Mouse (Mus musculus): Measurements from ENCODE around the gene Scap. TPM values are rescaled to one million over a fixed set of nuclear protein-coding genes. Genes with fewer than 3 reads are reported as not detected.
A peak's percentile ranks its signal among the peaks of the same experiment; 100 is the strongest.
"Not testable (repeated sequence)": the region's sequence is repeated elsewhere in the genome, so short reads cannot be mapped to it uniquely, and the experiment has no call there.

Scap gene
- polyA plus RNA-seq, 1 experiment from 2014 or later = 42.0 TPM

DNA sequence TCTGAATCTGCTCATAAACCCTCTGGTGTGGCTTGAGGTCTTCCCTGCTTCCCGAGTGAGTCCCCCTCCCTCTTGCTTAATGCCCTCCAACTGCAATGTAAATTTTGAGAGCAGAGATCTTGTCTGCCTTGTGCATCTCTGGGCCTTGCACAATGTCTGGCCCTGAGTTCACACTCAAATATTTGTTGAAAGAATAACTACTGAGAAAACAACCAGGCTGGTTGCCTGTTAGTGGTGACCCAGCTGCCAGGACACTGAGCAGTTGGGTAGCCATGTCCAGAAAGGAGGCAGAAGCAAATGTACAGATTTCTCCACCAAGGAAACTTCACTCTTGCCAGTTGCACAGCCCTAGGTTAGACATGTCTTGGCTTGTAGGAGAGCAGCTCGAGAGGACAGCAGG is 25.3 kb downstream of the Scap start:
- H3K27ac ChIP-seq = no peak overlapping the region
- no peak for ATAC-seq (ENCODE audit: insufficient number of reproducible peaks, insufficient read depth, low FRiP score, low TSS enrichment, low read depth)
- no peak overlapping the region for H3K4me2 ChIP-seq
- 74% methylated on average over 2 of the region's 2 CpGs for WGBS
- H3K9ac ChIP-seq (replicated peaks) = no peak overlapping the region
- no peak overlapping the region for H3K4me3 ChIP-seq (replicated peaks)
- H3K27me3 ChIP-seq = no peaks in the 10 kb centered on the region
- no peaks in the 10 kb centered on the region for H3K4me1 ChIP-seq (replicated peaks)
- no peaks in the 10 kb centered on the region for H3K9me3 ChIP-seq
- peaks cover 37% of the 10 kb centered on the region for H3K36me3 ChIP-seq

- Histone ChIP-seq H3K4me3 (replicated peaks) (no peak overlapping the region), H3K4me1 (replicated peaks) (no peaks in the 10 kb centered on the region), H3K27ac (no peak overlapping the region), H3K9me3 (no peaks in the 10 kb centered on the region), H3K4me2 (no peak overlapping the region), H3K27me3 (no peaks in the 10 kb centered on the region), H3K36me3 (peaks cover 37% of the 10 kb centered on the region), H3K9ac (replicated peaks) (no peak overlapping the region)
- 85% methylated on average over 12 of the region's 12 CpGs for WGBS
- no peak for ATAC-seq (ENCODE audit: insufficient number of reproducible peaks, insufficient read depth, low FRiP score, low TSS enrichment, low read depth)
Measured at GRCm38 (mm10) chr9:110361299-110361698, 28.2 kb downstream of the Scap start.

DNA sequence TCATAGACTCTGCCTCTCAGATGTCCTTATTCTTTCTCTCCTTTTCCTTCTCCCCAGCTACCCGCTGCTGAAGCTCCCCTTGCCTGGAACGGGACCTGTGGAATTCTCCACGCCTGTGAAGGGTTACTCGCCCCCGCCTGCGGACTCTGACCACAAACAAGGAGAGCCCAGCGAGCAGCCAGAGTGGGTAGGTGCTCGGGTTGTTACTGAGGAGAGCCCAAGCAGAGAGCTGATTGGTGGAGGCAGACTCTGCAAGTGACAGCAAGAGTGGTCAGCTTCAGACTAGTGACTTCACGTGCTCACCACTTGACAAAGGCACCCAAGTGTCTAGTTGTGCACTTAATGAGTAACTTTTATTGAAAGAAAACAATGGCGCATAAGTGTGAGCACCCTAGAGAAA is 29.2 kb downstream of the Scap start:
- no peak overlapping the region for H3K9ac ChIP-seq (replicated peaks)
- no peaks in the 10 kb centered on the region for H3K9me3 ChIP-seq
- H3K27ac ChIP-seq = no peak overlapping the region
- H3K36me3 ChIP-seq = peaks cover 35% of the 10 kb centered on the region
- WGBS = 82% methylated on average over 10 of the region's 10 CpGs
- H3K4me3 ChIP-seq (replicated peaks) = no peak overlapping the region
- ATAC-seq (ENCODE audit: insufficient number of reproducible peaks, insufficient read depth, low FRiP score, low TSS enrichment, low read depth) = no peak
- no peaks in the 10 kb centered on the region for H3K27me3 ChIP-seq
- no peak overlapping the region for H3K4me2 ChIP-seq
- no peaks in the 10 kb centered on the region for H3K4me1 ChIP-seq (replicated peaks)

GRCm38 (mm10) chr9:110366746-110367145 is 33.7 kb downstream of the Scap start:
- peaks cover 39% of the 10 kb centered on the region for H3K36me3 ChIP-seq
- no peaks in the 10 kb centered on the region for H3K27me3 ChIP-seq
- no peaks in the 10 kb centered on the region for H3K9me3 ChIP-seq
- H3K4me1 ChIP-seq (replicated peaks) = no peaks in the 10 kb centered on the region
- no peak overlapping the region for H3K27ac ChIP-seq
- WGBS = 82% methylated on average over 5 of the region's 5 CpGs
- no peak overlapping the region for H3K9ac ChIP-seq (replicated peaks)
- ATAC-seq (ENCODE audit: insufficient number of reproducible peaks, insufficient read depth, low FRiP score, low TSS enrichment, low read depth) = no peak
- H3K4me2 ChIP-seq = no peak overlapping the region
- H3K4me3 ChIP-seq (replicated peaks) = no peak overlapping the region

DNA sequence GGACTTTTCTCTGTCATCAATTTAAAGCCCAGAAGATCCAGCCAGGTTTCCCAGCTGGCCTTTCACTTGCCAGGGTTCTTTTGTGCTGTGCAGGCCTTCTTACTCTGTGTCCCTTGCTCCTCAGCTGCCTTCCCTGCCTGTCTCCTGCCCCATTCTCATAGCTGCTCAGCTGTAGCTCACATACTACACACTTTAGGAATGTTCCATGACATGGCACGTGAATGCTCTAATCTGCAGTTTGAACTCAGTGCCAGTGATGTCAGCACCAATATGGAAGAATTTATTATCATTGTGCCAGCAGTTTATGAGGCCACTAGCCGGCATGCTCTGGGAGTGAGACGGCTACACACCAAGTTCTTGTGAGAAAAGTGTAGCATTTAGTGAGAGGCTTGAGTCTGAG is 36.8 kb downstream of the Scap start:
- ATAC-seq (ENCODE audit: insufficient number of reproducible peaks, insufficient read depth, low FRiP score, low TSS enrichment, low read depth) = no peak
- Histone ChIP-seq H3K9me3 (no peaks in the 10 kb centered on the region), H3K27ac (no peak overlapping the region), H3K4me3 (replicated peaks) (no peak overlapping the region), H3K36me3 (peaks cover 44% of the 10 kb centered on the region), H3K4me1 (replicated peaks) (no peaks in the 10 kb centered on the region), H3K27me3 (no peaks in the 10 kb centered on the region), H3K9ac (replicated peaks) (no peak overlapping the region), H3K4me2 (no peak overlapping the region)
- WGBS = 76% methylated on average over 3 of the region's 3 CpGs

DNA sequence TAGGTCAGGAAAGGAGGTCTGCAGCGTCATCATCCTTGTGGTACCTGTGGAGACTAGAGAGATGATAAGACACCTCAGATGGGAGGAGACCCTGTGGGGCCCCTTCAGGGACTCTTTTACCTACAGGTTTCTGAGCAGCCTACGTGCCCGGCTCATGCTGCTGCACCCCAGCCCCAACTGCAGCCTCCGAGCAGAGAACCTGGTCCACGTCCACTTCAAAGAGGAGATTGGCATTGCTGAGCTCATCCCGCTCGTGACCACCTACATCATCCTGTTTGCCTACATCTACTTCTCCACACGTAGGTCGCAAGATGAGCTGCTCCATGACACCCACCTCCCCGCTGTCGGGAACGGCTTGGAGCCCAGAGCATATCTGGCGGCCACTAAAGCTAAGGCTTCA is 40.8 kb downstream of the Scap start:
- ATAC-seq (ENCODE audit: insufficient number of reproducible peaks, insufficient read depth, low FRiP score, low TSS enrichment, low read depth) = no peak
- H3K27ac ChIP-seq = no peak overlapping the region
- H3K4me2 ChIP-seq = no peak overlapping the region
- peaks cover 70% of the 10 kb centered on the region for H3K36me3 ChIP-seq
- no peaks in the 10 kb centered on the region for H3K27me3 ChIP-seq
- WGBS = 93% methylated on average over 13 of the region's 13 CpGs
- H3K9ac ChIP-seq (replicated peaks) = no peak overlapping the region
- H3K9me3 ChIP-seq = no peaks in the 10 kb centered on the region
- no peak overlapping the region for H3K4me3 ChIP-seq (replicated peaks)
- H3K4me1 ChIP-seq (replicated peaks) = no peaks in the 10 kb centered on the region

DNA sequence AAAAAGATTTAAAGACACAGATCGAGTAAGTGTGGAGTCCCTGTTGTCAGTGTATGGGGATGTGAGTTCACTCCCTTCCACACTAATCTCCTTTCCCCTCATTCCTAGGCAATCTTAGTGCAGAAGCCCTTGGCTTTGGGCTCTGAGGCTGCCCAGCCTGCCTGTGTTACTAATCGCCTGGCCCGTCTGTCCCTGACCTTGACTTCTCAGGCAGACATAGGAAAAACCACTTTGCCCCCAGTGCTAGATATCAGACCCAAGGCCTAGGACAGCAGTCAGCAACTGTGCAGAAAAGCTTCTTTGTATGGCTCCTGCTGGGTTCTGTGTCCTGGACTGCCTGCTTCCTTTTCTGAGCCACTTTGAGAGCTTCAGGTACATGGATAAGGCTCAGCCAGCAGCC is 42.6 kb downstream of the Scap start:
- H3K9ac ChIP-seq (replicated peaks) = no peak overlapping the region
- H3K9me3 ChIP-seq = no peaks in the 10 kb centered on the region
- no peak overlapping the region for H3K27ac ChIP-seq
- ATAC-seq (ENCODE audit: insufficient number of reproducible peaks, insufficient read depth, low FRiP score, low TSS enrichment, low read depth) = no peak
- H3K36me3 ChIP-seq = peaks cover 83% of the 10 kb centered on the region
- H3K27me3 ChIP-seq = no peaks in the 10 kb centered on the region
- 89% methylated on average over 3 of the region's 3 CpGs for WGBS
- H3K4me2 ChIP-seq = no peak overlapping the region
- no peak overlapping the region for H3K4me3 ChIP-seq (replicated peaks)
- H3K4me1 ChIP-seq (replicated peaks) = 0 out of 2 replicates have a peak, but pooled peaks cover 3% of the 10 kb centered on the region

GRCm38 (mm10) chr9:110377655-110378054 is 44.6 kb downstream of the Scap start:
- H3K4me2 ChIP-seq; H3K27me3 ChIP-seq; H3K27ac ChIP-seq; H3K9ac ChIP-seq (replicated peaks); ATAC-seq (ENCODE audit: insufficient number of reproducible peaks, insufficient read depth, low FRiP score, low TSS enrichment, low read depth); H3K4me1 ChIP-seq (replicated peaks); H3K9me3 ChIP-seq; H3K4me3 ChIP-seq (replicated peaks): not testable (repeated sequence)
- 90% methylated on average over 13 of the region's 15 CpGs for WGBS
- H3K36me3 ChIP-seq = peaks cover 92% of the 10 kb centered on the region

DNA sequence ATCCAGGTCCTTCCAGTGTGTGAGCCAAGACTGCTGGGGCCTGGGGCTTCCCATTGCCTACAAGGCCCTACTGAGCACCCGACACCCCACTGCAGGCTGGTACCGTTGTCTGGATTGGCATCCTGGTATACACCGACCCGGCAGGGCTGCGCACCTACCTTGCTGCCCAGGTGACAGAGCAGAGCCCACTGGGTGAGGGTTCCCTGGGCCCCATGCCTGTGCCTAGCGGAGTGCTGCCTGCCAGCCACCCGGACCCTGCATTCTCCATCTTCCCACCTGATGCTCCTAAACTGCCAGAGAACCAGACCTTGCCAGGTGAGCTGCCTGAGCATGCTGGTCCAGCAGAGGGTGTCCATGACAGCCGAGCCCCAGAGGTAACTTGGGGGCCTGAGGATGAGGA is 46.3 kb downstream of the Scap start:
- Histone ChIP-seq H3K4me1 (replicated peaks) (0 out of 2 replicates have a peak, but pooled peaks cover 5% of the 10 kb centered on the region), H3K4me3 (replicated peaks) (no peak overlapping the region), H3K9me3 (no peaks in the 10 kb centered on the region), H3K4me2 (no peak overlapping the region), H3K36me3 (peaks cover 92% of the 10 kb centered on the region), H3K27ac (no peak overlapping the region), H3K9ac (replicated peaks) (no peak overlapping the region), H3K27me3 (no peaks in the 10 kb centered on the region)
- 93% methylated on average over 8 of the region's 8 CpGs for WGBS
- ATAC-seq (ENCODE audit: insufficient number of reproducible peaks, insufficient read depth, low FRiP score, low TSS enrichment, low read depth) = no peak

GRCm38 (mm10) chr9:110380662-110381061 is 47.6 kb downstream of the Scap start:
- ATAC-seq (ENCODE audit: insufficient number of reproducible peaks, insufficient read depth, low FRiP score, low TSS enrichment, low read depth) = no peak
- no peaks in the 10 kb centered on the region for H3K27me3 ChIP-seq
- H3K4me1 ChIP-seq (replicated peaks) = 0 out of 2 replicates have a peak, but pooled peaks cover 5% of the 10 kb centered on the region
- H3K9ac ChIP-seq (replicated peaks) = no peak overlapping the region; the same call in 1 of the 2 replicates
- H3K4me2 ChIP-seq = peak overlapping the region; percentile 34
- H3K4me3 ChIP-seq (replicated peaks) = no peak overlapping the region
- H3K36me3 ChIP-seq = peaks cover 96% of the 10 kb centered on the region
- H3K9me3 ChIP-seq = no peaks in the 10 kb centered on the region
- 39% methylated on average over 21 of the region's 21 CpGs for WGBS
- no peak overlapping the region for H3K27ac ChIP-seq

DNA sequence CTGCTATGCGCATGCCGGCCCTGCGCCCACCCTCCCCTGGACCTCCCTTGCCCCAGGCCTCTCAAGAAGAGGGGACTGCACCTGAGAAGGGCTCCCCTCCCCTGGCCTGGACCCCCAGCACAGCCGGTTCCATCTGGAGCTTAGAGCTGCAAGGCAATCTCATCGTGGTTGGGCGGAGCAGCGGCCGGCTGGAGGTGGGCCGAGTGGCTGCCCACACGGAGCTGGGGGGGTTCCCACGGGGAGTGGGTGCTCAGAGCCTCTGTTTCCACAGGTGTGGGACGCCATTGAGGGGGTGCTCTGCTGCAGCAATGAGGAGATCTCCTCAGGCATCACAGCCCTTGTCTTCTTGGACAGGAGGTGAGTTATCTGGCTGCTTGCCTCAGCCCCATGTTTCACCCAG is 48.2 kb downstream of the Scap start:
- Histone ChIP-seq H3K4me2 (no peak overlapping the region; the same call in 1 of the 2 replicates), H3K4me3 (replicated peaks) (no peak overlapping the region), H3K27me3 (no peaks in the 10 kb centered on the region), H3K4me1 (replicated peaks) (0 out of 2 replicates have a peak, but pooled peaks cover 5% of the 10 kb centered on the region), H3K36me3 (peaks cover 96% of the 10 kb centered on the region), H3K9ac (replicated peaks) (no peak overlapping the region), H3K27ac (no peak overlapping the region), H3K9me3 (no peaks in the 10 kb centered on the region)
- ATAC-seq (ENCODE audit: insufficient number of reproducible peaks, insufficient read depth, low FRiP score, low TSS enrichment, low read depth) = no peak
- 82% methylated on average over 12 of the region's 12 CpGs for whole genome bisulfite sequencing

DNA sequence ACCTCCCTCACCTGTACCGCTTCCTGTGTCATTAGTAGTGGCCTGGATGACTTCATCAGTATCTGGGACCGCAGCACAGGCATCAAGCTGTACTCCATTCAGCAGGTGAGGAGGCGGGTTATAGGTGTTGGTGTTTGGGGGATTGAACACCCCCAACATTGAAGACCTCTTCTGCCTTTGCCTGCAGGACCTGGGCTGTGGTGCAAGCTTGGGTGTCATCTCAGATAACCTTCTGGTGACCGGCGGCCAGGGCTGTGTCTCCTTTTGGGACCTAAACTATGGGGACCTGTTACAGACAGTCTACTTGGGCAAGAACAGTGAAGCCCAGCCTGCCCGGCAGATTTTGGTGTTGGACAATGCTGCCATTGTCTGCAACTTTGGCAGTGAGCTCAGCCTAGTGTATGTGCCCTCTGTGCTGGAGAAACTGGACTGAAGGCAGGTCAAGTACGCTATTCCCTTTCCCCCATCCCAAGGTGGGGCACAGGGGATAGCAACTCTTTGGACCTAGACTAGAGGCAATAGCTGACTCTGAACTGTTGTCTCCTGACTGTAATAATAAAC is 51.4 kb downstream of the Scap start:
- Histone ChIP-seq H3K4me1 (replicated peaks) (0 out of 2 replicates have a peak, but pooled peaks cover 5% of the 10 kb centered on the region), H3K36me3 (peaks cover 96% of the 10 kb centered on the region)

More for the DNA sequence above, 51.4 kb downstream of the Scap start:
- no peak for ATAC-seq (ENCODE audit: insufficient number of reproducible peaks, insufficient read depth, low FRiP score, low TSS enrichment, low read depth)
- no peak overlapping the region for H3K27ac ChIP-seq
- H3K27me3 ChIP-seq = no peaks in the 10 kb centered on the region
- no peak overlapping the region for H3K4me2 ChIP-seq
- no peaks in the 10 kb centered on the region for H3K9me3 ChIP-seq
- H3K9ac ChIP-seq (replicated peaks) = no peak overlapping the region
- WGBS = 87% methylated on average over 7 of the region's 7 CpGs
- H3K4me3 ChIP-seq (replicated peaks) = no peak overlapping the region

Data from limb, embryonic 12.5 days (tissue).